Mouse (Mus musculus) forebrain, embryonic 16.5 days (tissue): ENCODE measurements around the gene Commd6. TPM values are rescaled to one million over a fixed set of nuclear protein-coding genes. Genes with fewer than 3 reads are reported as not detected.

Source experiments
- ATAC-seq: fragments of 200-750 bp; cut with Nextera tagmentation; 2 replicates; pipeline ENCODE4 v1.8.0; 2017; ENCODE audit warnings: mild to moderate bottlenecking, moderate library complexity
- H3K27ac ChIP-seq: fragments of 300-500 bp; sonication (generic); 2 replicates; pipeline ENCODE4 v1.5.1; 2014; ENCODE audit warnings: low read length, control low read depth
- H3K27me3 ChIP-seq: fragments of 300-500 bp; sonication (generic); replicated peaks from 2 replicates; pipeline ENCODE4 v1.6.1; 2014; ENCODE audit warnings: low read length; ENCODE audit not compliant: control insufficient read depth, insufficient read depth
- H3K36me3 ChIP-seq: fragments of 300-500 bp; sonication (generic); 2 replicates; pipeline ENCODE4 v1.6.1; 2014; ENCODE audit not compliant: control insufficient read depth, insufficient read depth
- H3K4me1 ChIP-seq: fragments of 300-500 bp; sonication (generic); replicated peaks from 2 replicates; pipeline ENCODE4 v1.6.1; 2014; ENCODE audit warnings: low read length; ENCODE audit not compliant: control insufficient read depth, insufficient read depth
- H3K4me2 ChIP-seq: fragments of 300-500 bp; sonication (generic); 2 replicates; pipeline ENCODE4 v1.6.1; 2014; ENCODE audit warnings: mild to moderate bottlenecking, low read length, control low read depth
- H3K4me3 ChIP-seq: fragments of 300-500 bp; sonication (generic); replicated peaks from 2 replicates; pipeline ENCODE4 v1.5.1; 2014; ENCODE audit warnings: mild to moderate bottlenecking, low read length, control low read depth
- H3K9ac ChIP-seq: fragments of 300-500 bp; sonication (generic); replicated peaks from 2 replicates; pipeline ENCODE4 v1.6.1; 2014; ENCODE audit warnings: low read depth, low read length, control low read depth
- H3K9me3 ChIP-seq: fragments of 300-500 bp; sonication (generic); 2 replicates; pipeline ENCODE4 v1.6.1; 2016; ENCODE audit warnings: low read length; ENCODE audit not compliant: control insufficient read depth
- WGBS: fragments of 180-500 bp; shearing (Covaris S2); extraction: QIAGEN DNeasy Blood & Tissue Kit; methylation state at CpG from one replicate; pipeline ENCODE4 v1.1.7; 2014; 5-methylcytosine and 5-hydroxymethylcytosine counted together
- polyA plus RNA-seq: library from polyadenylated mRNA; unstranded; fragments of >200 nt; fragmentation: Nextera tagmentation; extraction: Ambion mirVana; gene quantifications from 2 replicates; pipeline ENCODE4 v1.2.1, GENCODE M21; 2015

Commd6 gene
- polyA plus RNA-seq, 1 experiment from 2014 or later, result 94.6 TPM

DNA sequence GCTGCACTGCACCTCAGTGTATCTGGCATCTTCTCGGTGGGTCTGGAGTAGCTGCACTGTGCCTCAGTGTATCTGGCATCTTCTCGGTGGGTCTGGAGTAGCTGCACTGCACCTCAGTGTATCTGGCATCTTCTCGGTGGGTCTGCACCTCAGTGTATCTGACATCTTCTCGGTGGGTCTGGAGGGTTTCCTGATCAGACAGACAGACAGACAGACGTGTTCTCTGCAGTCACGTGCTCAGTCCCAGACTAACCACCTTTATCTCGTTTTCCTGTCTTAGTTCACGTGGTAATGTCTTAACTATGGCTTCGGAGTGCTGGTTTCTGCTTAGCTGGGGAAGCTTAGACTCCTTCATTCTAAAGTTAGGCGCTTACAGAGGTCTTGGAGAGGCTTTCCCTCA, 15.8 kb upstream of the Commd6 start:
- Histone ChIP-seq H3K9ac (no peak overlapping the region), H3K36me3 (no peaks in the 10 kb centered on the region; the same call in 1 of the 2 replicates), H3K4me3 (no peak overlapping the region), H3K4me2 (no peak overlapping the region), H3K9me3 (no peaks in the 10 kb centered on the region), H3K27me3 (no peaks in the 10 kb centered on the region), H3K4me1 (peaks cover 11% of the 10 kb centered on the region), H3K27ac (no peak overlapping the region)
- ATAC-seq, result no peak
- 88% methylated on average over 10 of the region's 10 CpGs for WGBS

DNA sequence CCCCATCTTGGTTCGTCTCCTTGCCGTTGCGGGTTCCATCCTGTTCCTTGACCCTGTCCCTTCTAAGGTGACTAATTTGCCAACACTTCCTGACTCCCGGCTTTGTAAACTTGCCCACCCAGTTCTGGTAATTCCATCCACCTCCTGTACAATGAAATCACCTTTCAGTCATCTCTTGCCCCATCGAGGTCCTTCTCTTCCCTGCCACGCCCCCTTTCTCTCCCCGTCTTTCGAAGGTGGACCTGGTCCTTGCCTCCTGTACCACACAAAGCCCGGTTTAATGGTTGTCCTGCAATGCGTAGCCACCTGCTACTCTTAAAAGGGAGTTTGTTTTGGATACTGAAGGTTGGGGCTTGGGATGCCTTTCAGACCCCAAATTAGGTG, 14.0 kb upstream of the Commd6 start:
- under 1% methylated on average over 10 of the region's 10 CpGs for WGBS
- no peak for ATAC-seq

GRCm38 (mm10) chr14:101653581-101654525, 13.4 kb upstream of the Commd6 start, which contains the start of gene Uchl3:
TSS of gene Uchl3 (plus strand) at chr14:101653967.
- Histone ChIP-seq H3K9me3 (no peaks in the 10 kb centered on the region), H3K9ac (peak within 1 kb of the TSS; percentile 84), H3K27ac (peak within 1 kb of the TSS; percentile 49), H3K36me3 (no peaks in the 10 kb centered on the region), H3K4me2 (peak within 1 kb of the TSS; percentile 93), H3K4me3 (peak within 1 kb of the TSS; percentile 84), H3K4me1 (peaks cover 11% of the 10 kb centered on the region), H3K27me3 (no peaks in the 10 kb centered on the region)
- WGBS, result under 1% methylated on average over 76 of the region's 81 CpGs
- peak; percentile 89 for ATAC-seq

More for the DNA sequence above, 14.0 kb upstream of the Commd6 start:
- no peaks in the 10 kb centered on the region for H3K9me3 ChIP-seq
- H3K4me1 ChIP-seq, result peaks cover 11% of the 10 kb centered on the region
- H3K27me3 ChIP-seq, result no peaks in the 10 kb centered on the region
- no peaks in the 10 kb centered on the region; the same call in 1 of the 2 replicates for H3K36me3 ChIP-seq
- H3K4me3 ChIP-seq, result peak overlapping the region; percentile 84
- H3K27ac ChIP-seq, result no peak overlapping the region
- H3K4me2 ChIP-seq, result peak overlapping the region; percentile 93
- H3K9ac ChIP-seq, result peak overlapping the region; percentile 84

GRCm38 (mm10) chr14:101652571-101652970, 12.1 kb upstream of the Commd6 start:
- no peak for ATAC-seq
- H3K4me1 ChIP-seq, result peaks cover 11% of the 10 kb centered on the region
- H3K4me3 ChIP-seq, result no peak overlapping the region
- no peak overlapping the region for H3K27ac ChIP-seq
- WGBS, result 94% methylated on average over 6 of the region's 6 CpGs
- no peak overlapping the region for H3K4me2 ChIP-seq
- no peak overlapping the region for H3K9ac ChIP-seq
- H3K9me3 ChIP-seq, result no peaks in the 10 kb centered on the region
- H3K27me3 ChIP-seq, result no peaks in the 10 kb centered on the region
- H3K36me3 ChIP-seq, result no peaks in the 10 kb centered on the region

- Histone ChIP-seq H3K4me2 (no peak overlapping the region), H3K36me3 (no peaks in the 10 kb centered on the region), H3K4me1 (peaks cover 11% of the 10 kb centered on the region), H3K27me3 (no peaks in the 10 kb centered on the region), H3K9ac (no peak overlapping the region), H3K27ac (no peak overlapping the region), H3K9me3 (no peaks in the 10 kb centered on the region), H3K4me3 (no peak overlapping the region)
- 87% methylated on average over 4 of the region's 4 CpGs for WGBS
- no peak for ATAC-seq
These were observed 10.1 kb upstream of the Commd6 start for GRCm38 (mm10) chr14:101650551-101650950.

DNA sequence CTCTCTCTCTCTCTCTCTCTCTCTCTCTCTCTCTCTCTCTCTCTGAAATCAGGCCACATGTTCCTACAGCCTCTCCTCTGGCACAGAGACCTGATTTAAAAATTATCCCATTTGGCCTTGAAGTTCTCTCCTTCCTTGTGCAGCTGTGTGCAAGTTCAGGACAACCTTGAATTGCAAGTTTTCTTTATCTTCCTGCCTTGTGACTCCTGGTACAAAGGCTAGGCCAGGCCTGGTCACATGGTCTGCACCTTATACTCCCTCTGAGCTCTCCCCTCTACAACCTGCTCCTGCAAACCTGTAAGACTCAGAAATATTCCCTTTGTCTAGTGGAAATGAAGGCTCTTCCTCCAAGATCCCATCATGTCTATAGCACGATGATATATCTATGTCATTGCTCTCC, 4.5 kb upstream of the Commd6 start:
- no peak for ATAC-seq
- no peaks in the 10 kb centered on the region for H3K4me1 ChIP-seq
- H3K9ac ChIP-seq, result no peak overlapping the region
- no peaks in the 10 kb centered on the region for H3K9me3 ChIP-seq
- 94% methylated on average over 1 of the region's 1 CpGs for WGBS
- no peak overlapping the region for H3K27ac ChIP-seq
- no peaks in the 10 kb centered on the region for H3K36me3 ChIP-seq
- no peak overlapping the region for H3K4me3 ChIP-seq
- H3K27me3 ChIP-seq, result no peaks in the 10 kb centered on the region
- no peak overlapping the region for H3K4me2 ChIP-seq

DNA sequence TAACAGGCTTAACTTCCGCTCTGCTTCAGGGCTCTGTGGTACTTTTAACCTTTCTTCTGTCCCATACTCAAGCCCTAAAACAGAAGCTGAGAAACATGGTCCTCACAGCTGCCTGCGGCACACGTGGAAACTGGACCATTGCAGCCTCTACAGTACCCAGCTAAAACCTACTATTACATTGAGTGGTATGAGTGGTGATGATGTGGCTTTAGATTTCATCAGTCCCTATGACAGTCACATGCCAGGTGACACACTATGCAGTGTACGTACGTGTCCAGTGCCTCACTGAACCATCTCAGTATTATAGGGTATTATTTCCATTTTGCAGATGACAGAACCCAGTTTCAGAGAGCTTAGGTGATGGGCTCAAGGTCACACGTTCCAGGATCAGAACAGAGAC, 3.1 kb downstream of the Commd6 start:
- ATAC-seq, result no peak
- H3K36me3 ChIP-seq, result peaks cover 9% of the 10 kb centered on the region; the same call in 1 of the 2 replicates
- H3K9ac ChIP-seq, result no peak overlapping the region
- no peaks in the 10 kb centered on the region for H3K9me3 ChIP-seq
- no peaks in the 10 kb centered on the region for H3K27me3 ChIP-seq
- no peak overlapping the region for H3K27ac ChIP-seq
- WGBS, result 90% methylated on average over 6 of the region's 6 CpGs
- H3K4me1 ChIP-seq, result peaks cover 5% of the 10 kb centered on the region
- no peak overlapping the region for H3K4me3 ChIP-seq
- H3K4me2 ChIP-seq, result no peak overlapping the region

DNA sequence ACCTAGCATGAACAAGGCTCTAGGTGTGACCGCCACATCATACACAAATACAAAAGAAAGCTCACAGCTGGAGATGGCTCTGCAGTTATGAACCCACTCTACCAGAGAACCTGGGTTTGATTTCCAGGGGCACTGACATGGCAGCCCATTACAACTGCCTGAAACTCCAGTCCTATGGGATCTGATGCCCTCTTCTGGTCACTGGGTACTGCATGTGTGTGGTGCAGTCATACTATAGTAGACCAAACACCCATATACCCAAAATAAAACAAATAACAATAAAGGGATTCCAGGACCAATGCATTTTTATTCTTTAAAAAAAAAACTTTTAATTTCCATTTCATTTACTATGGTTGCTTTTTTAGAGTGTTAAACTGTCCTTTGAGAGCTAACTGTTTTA, 4.7 kb downstream of the Commd6 start:
- Histone ChIP-seq H3K27me3 (no peaks in the 10 kb centered on the region), H3K27ac (no peak overlapping the region), H3K9ac (no peak overlapping the region), H3K4me3 (no peak overlapping the region), H3K4me1 (peaks cover 5% of the 10 kb centered on the region), H3K9me3 (no peaks in the 10 kb centered on the region), H3K36me3 (peaks cover 13% of the 10 kb centered on the region; the same call in 1 of the 2 replicates), H3K4me2 (no peak overlapping the region)
- 94% methylated on average over 1 of the region's 1 CpGs for WGBS
- ATAC-seq, result no peak

DNA sequence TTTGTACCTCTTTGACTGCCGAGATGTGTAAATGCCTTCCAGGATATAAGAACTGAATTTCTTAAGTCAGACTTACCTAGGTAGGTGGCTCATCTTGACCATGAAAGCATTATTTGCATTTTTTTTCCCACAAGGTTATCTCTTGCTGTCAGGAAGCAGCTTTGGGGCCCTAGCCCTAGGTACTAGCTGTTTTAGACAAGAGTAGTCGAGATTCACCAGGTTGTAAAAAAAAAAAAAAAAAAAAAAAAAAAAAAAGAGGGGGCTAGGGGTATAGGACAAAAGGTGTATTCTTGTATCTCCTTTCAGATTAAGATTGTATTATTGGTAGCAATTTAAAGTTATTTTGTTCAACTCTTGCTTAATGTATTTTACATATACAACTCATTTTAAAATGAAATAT, 9.9 kb downstream of the Commd6 start:
- 88% methylated on average over 2 of the region's 2 CpGs for WGBS
- no peak overlapping the region for H3K4me2 ChIP-seq
- H3K4me1 ChIP-seq, result no peaks in the 10 kb centered on the region
- no peaks in the 10 kb centered on the region for H3K9me3 ChIP-seq
- peaks cover 13% of the 10 kb centered on the region; the same call in 1 of the 2 replicates for H3K36me3 ChIP-seq
- no peaks in the 10 kb centered on the region for H3K27me3 ChIP-seq
- H3K4me3 ChIP-seq, result no peak overlapping the region
- no peak overlapping the region for H3K9ac ChIP-seq
- no peak overlapping the region for H3K27ac ChIP-seq
- no peak for ATAC-seq
